Comparison of ENCODE assay signal across 8 mouse cellular contexts in genomic region chr1:181210147-181210546, GRCm38 (mm10). TPM values are rescaled to one million over a fixed set of nuclear protein-coding genes. Genes with fewer than 3 reads are reported as not detected.
DNase-seq lines count a peak whose midpoint lies in the region; ATAC-seq lines count a peak whose summit lies in the region.

No protein-coding gene starts in this region.

- H3K9me3 ChIP-seq in lung, embryonic 15.5 days, result no peaks in the 10 kb centered on the region
- no peaks in the 10 kb centered on the region for H3K9me3 ChIP-seq in embryonic facial prominence, embryonic 10.5 days
- H3K9me3 ChIP-seq in neural tube, embryonic 12.5 days, result no peaks in the 10 kb centered on the region

- H3K4me1 ChIP-seq in lung, embryonic 15.5 days, result peaks cover 21% of the 10 kb centered on the region
- peaks cover 29% of the 10 kb centered on the region for H3K4me1 ChIP-seq in embryonic facial prominence, embryonic 10.5 days
- H3K4me1 ChIP-seq in neural tube, embryonic 12.5 days, result peaks cover 25% of the 10 kb centered on the region

- intact Hi-C loops in left cerebral cortex, postnatal 25 days (cut with DNase I), result no loop called here

- no peak for ATAC-seq in lung, embryonic 15.5 days (ENCODE audit: borderline replicate concordance, extremely low read depth, low FRiP score, low TSS enrichment)
- ATAC-seq in neural tube, embryonic 12.5 days (ENCODE audit: low FRiP score, low read depth), result no peak

- 0 out of 2 replicates have a peak overlapping the region, but pooled peaks have one; percentile 93 for H3K27ac ChIP-seq in lung, embryonic 15.5 days
- peak overlapping the region; percentile 97 for H3K27ac ChIP-seq in embryonic facial prominence, embryonic 10.5 days (replicated peaks)
- 0 out of 2 replicates have a peak overlapping the region, but pooled peaks have one; percentile 87 for H3K27ac ChIP-seq in neural tube, embryonic 12.5 days

- peak overlapping the region; percentile 87 for H3K4me2 ChIP-seq in lung, embryonic 15.5 days
- H3K4me2 ChIP-seq in neural tube, embryonic 12.5 days (replicated peaks), result peak overlapping the region; percentile 94

- H3K27me3 ChIP-seq in lung, embryonic 15.5 days, result no peaks in the 10 kb centered on the region
- no peaks in the 10 kb centered on the region for H3K27me3 ChIP-seq in embryonic facial prominence, embryonic 10.5 days (replicated peaks; ENCODE audit: low read depth, poor library complexity, severe bottlenecking)
- no peaks in the 10 kb centered on the region for H3K27me3 ChIP-seq in neural tube, embryonic 12.5 days (replicated peaks)

- H3K36me3 ChIP-seq in lung, embryonic 15.5 days, result peaks cover 21% of the 10 kb centered on the region
- H3K36me3 ChIP-seq in embryonic facial prominence, embryonic 10.5 days (replicated peaks), result peaks cover 39% of the 10 kb centered on the region
- H3K36me3 ChIP-seq in neural tube, embryonic 12.5 days, result peaks cover 17% of the 10 kb centered on the region

- H3K4me3 ChIP-seq in lung, embryonic 15.5 days, result peak overlapping the region; percentile 98
- H3K4me3 ChIP-seq in embryonic facial prominence, embryonic 10.5 days, result peak overlapping the region; percentile 100
- peak overlapping the region; percentile 100 for H3K4me3 ChIP-seq in neural tube, embryonic 12.5 days

- H3K9ac ChIP-seq in lung, embryonic 15.5 days, result peak overlapping the region; percentile 93
- peak overlapping the region; percentile 99 for H3K9ac ChIP-seq in neural tube, embryonic 12.5 days

- WGBS in lung, embryonic 15.5 days, result 7% methylated on average over 4 of the region's 4 CpGs
- 21% methylated on average over 4 of the region's 4 CpGs for WGBS in embryonic facial prominence, embryonic 10.5 days
- WGBS in neural tube, embryonic 12.5 days, result 24% methylated on average over 4 of the region's 4 CpGs

- no peak for DNase-seq in lung, postnatal 14 days
- DNase-seq in embryonic facial prominence, embryonic 10.5 days (ENCODE audit: low spot score), result no peak
- DNase-seq in induced T-regulatory cell, adult 2 months (ENCODE audit: low read depth), result peak; percentile 57
- DNase-seq in layer of hippocampus, postnatal 25 days (ENCODE audit: extremely low spot score in 1 of 2, low spot score in 1 of 2), result no peak
- no peak for DNase-seq in yolk sac, embryonic 10.5 days (ENCODE audit: low spot score)
- DNase-seq in left cerebral cortex, postnatal 25 days (ENCODE audit: low spot score in 2 of 2), result no peak

RNA-seq across cellular contexts. Expression of gene Wdr26, which starts 1.7 kb away (rescaled TPM):
- 27.5 and 30.6 TPM in 2 replicates for polyA plus RNA-seq in lung, embryonic 15.5 days (2015; fragmentation: Nextera tagmentation; extraction: Ambion mirVana)
- polyA plus RNA-seq in embryonic facial prominence, embryonic 10.5 days (2016; fragmentation: Nextera tagmentation; extraction: Ambion mirVana), result 30.3 and 30.9 TPM in 2 replicates
- 45.9 and 51.2 TPM in 2 replicates for polyA plus RNA-seq in neural tube, embryonic 12.5 days (2016; fragmentation: Nextera tagmentation; extraction: Ambion mirVana)
- 100 to 1,000 TPM; 109 to 116 TPM for total RNA-seq in layer of hippocampus, postnatal 25 days (2021)
- 100 to 1,000 TPM; 106 to 119 TPM for total RNA-seq in left cerebral cortex, postnatal 25 days (2021)
